Mouse (Mus musculus): ENCODE data around the gene Fkbp2. TPM values are rescaled to one million over a fixed set of nuclear protein-coding genes. Genes with fewer than 3 reads are reported as not detected.

Fkbp2 gene
- polyA plus RNA-seq, 1 experiment from 2014 or later = 93.0 TPM

- Histone ChIP-seq H3K27me3 (replicated peaks) (peaks cover 90% of the 10 kb centered on the region), H3K27ac (no peak overlapping the region), H3K9ac (no peak overlapping the region), H3K9me3 (no peaks in the 10 kb centered on the region), H3K4me2 (replicated peaks) (no peak overlapping the region), H3K4me1 (peaks cover 22% of the 10 kb centered on the region), H3K4me3 (no peak overlapping the region), H3K36me3 (no peaks in the 10 kb centered on the region)
- no peak for ATAC-seq (ENCODE audit: low FRiP score, low read depth)
- WGBS = 0% methylated on average over 2 of the region's 2 CpGs
Measured at GRCm38 (mm10) chr19:6931002-6931401, 49.3 kb downstream of the Fkbp2 start.

GRCm38 (mm10) chr19:6928080-6928479, 52.2 kb downstream of the Fkbp2 start:
- H3K4me1 ChIP-seq = peaks cover 10% of the 10 kb centered on the region
- H3K27me3 ChIP-seq (replicated peaks) = peaks cover 90% of the 10 kb centered on the region
- no peaks in the 10 kb centered on the region for H3K36me3 ChIP-seq
- WGBS = 11% methylated on average over 9 of the region's 9 CpGs
- no peak overlapping the region for H3K9ac ChIP-seq
- no peak overlapping the region for H3K4me2 ChIP-seq (replicated peaks)
- no peak overlapping the region for H3K27ac ChIP-seq
- H3K9me3 ChIP-seq = no peaks in the 10 kb centered on the region
- no peak overlapping the region for H3K4me3 ChIP-seq
- ATAC-seq (ENCODE audit: low FRiP score, low read depth) = no peak

Other genes starting within 250 kb of the Fkbp2 start
- gene Rps6ka4, start 139.9 kb downstream of the Fkbp2 start, polyA plus RNA-seq (2016; fragmentation: Nextera tagmentation; extraction: Ambion mirVana) = 8.5 and 9.3 TPM in 2 replicates
- gene Ccdc88b, start 122.3 kb downstream of the Fkbp2 start, polyA plus RNA-seq (2016; fragmentation: Nextera tagmentation; extraction: Ambion mirVana) = 0.59 and 1.6 TPM in 2 replicates
- 123 and 125 TPM in 2 replicates for gene Trmt112, start 70.8 kb downstream of the Fkbp2 start, polyA plus RNA-seq (2016; fragmentation: Nextera tagmentation; extraction: Ambion mirVana)
- 198 and 214 TPM in 2 replicates for gene Prdx5, start 70.4 kb downstream of the Fkbp2 start, polyA plus RNA-seq (2016; fragmentation: Nextera tagmentation; extraction: Ambion mirVana)
- gene Esrra, start 58.7 kb downstream of the Fkbp2 start, polyA plus RNA-seq (2016; fragmentation: Nextera tagmentation; extraction: Ambion mirVana) = 17.5 and 20.4 TPM in 2 replicates
- gene Catsperz, start 55.1 kb downstream of the Fkbp2 start, polyA plus RNA-seq (2016; fragmentation: Nextera tagmentation; extraction: Ambion mirVana) = 0.91 and 2.0 TPM in 2 replicates
- gene Kcnk4, start 46.0 kb downstream of the Fkbp2 start, polyA plus RNA-seq (2016; fragmentation: Nextera tagmentation; extraction: Ambion mirVana) = 0.50 and 1.1 TPM in 2 replicates
- 71.9 and 73.8 TPM in 2 replicates for gene Bad, start 38.6 kb downstream of the Fkbp2 start, polyA plus RNA-seq (2016; fragmentation: Nextera tagmentation; extraction: Ambion mirVana)
- gene Gpr137, start 38.0 kb downstream of the Fkbp2 start, polyA plus RNA-seq (2016; fragmentation: Nextera tagmentation; extraction: Ambion mirVana) = 43.9 and 45.6 TPM in 2 replicates
- gene Ppp1r14b, start 5.5 kb downstream of the Fkbp2 start, polyA plus RNA-seq (2016; fragmentation: Nextera tagmentation; extraction: Ambion mirVana) = 324 and 325 TPM in 2 replicates
- gene Plcb3, start 4.0 kb downstream of the Fkbp2 start, polyA plus RNA-seq (2016; fragmentation: Nextera tagmentation; extraction: Ambion mirVana) = 25.7 and 33.4 TPM in 2 replicates
- 33.7 and 37.8 TPM in 2 replicates for gene Vegfb, start 7.2 kb upstream of the Fkbp2 start, polyA plus RNA-seq (2016; fragmentation: Nextera tagmentation; extraction: Ambion mirVana)
- 22.0 and 22.9 TPM in 2 replicates for gene Dnajc4, start 12.1 kb upstream of the Fkbp2 start, polyA plus RNA-seq (2016; fragmentation: Nextera tagmentation; extraction: Ambion mirVana)
- gene Nudt22, start 15.6 kb upstream of the Fkbp2 start, polyA plus RNA-seq (2016; fragmentation: Nextera tagmentation; extraction: Ambion mirVana) = 19.5 and 25.2 TPM in 2 replicates
- 12.7 and 13.7 TPM in 2 replicates for gene Trpt1, start 15.6 kb upstream of the Fkbp2 start, polyA plus RNA-seq (2016; fragmentation: Nextera tagmentation; extraction: Ambion mirVana)
- 6.5 and 6.9 TPM in 2 replicates for gene Fermt3, start 39.0 kb upstream of the Fkbp2 start, polyA plus RNA-seq (2016; fragmentation: Nextera tagmentation; extraction: Ambion mirVana)
- 278 and 294 TPM in 2 replicates for gene Stip1, start 59.5 kb upstream of the Fkbp2 start, polyA plus RNA-seq (2016; fragmentation: Nextera tagmentation; extraction: Ambion mirVana)
- 3.4 and 5.2 TPM in 2 replicates for gene Macrod1, start 76.3 kb upstream of the Fkbp2 start, polyA plus RNA-seq (2016; fragmentation: Nextera tagmentation; extraction: Ambion mirVana)
- 7.0 and 9.9 TPM in 2 replicates for gene Flrt1, start 125.2 kb upstream of the Fkbp2 start, polyA plus RNA-seq (2016; fragmentation: Nextera tagmentation; extraction: Ambion mirVana)
- gene Otub1, start 225.8 kb upstream of the Fkbp2 start, polyA plus RNA-seq (2016; fragmentation: Nextera tagmentation; extraction: Ambion mirVana) = 244 and 249 TPM in 2 replicates
- 822 and 941 TPM in 2 replicates for gene Cox8a, start 237.1 kb upstream of the Fkbp2 start, polyA plus RNA-seq (2016; fragmentation: Nextera tagmentation; extraction: Ambion mirVana)